Mouse (Mus musculus): ENCODE results near the gene Ccdc51. TPM values are rescaled to one million over a fixed set of nuclear protein-coding genes. Genes with fewer than 3 reads are reported as not detected.

Ccdc51 gene
- polyA plus RNA-seq, 1 experiment: 4.9 TPM

GRCm38 (mm10) chr9:109114276-109114675 is 32.0 kb downstream of the Ccdc51 start:
- Histone ChIP-seq H3K9ac (ENCODE audit: low read depth, poor library complexity, severe bottlenecking) (no peak overlapping the region), H3K36me3 (ENCODE audit: control insufficient read depth, insufficient read depth, low read length, poor library complexity, severe bottlenecking) (peaks cover 17% of the 10 kb centered on the region; the same call in 1 of the 2 replicates), H3K4me3 (ENCODE audit: low read depth, low read length) (no peak overlapping the region), H3K9me3 (replicated peaks; ENCODE audit: control insufficient read depth, insufficient read depth, low read length, poor library complexity, severe bottlenecking) (peaks cover 6% of the 10 kb centered on the region; the same call in 1 of the 2 replicates), H3K4me1 (ENCODE audit: control insufficient read depth, insufficient read depth, low read length) (no peaks in the 10 kb centered on the region), H3K27ac (ENCODE audit: insufficient read depth, low read length) (no peak overlapping the region), H3K27me3 (ENCODE audit: control insufficient read depth, insufficient read depth, low read length, poor library complexity, severe bottlenecking) (no peaks in the 10 kb centered on the region)
- no peak for TF ChIP-seq CTCF (IDR thresholded peaks at IDR 0.05; ENCODE audit: low read depth, low read length)
- TF ChIP-seq EP300 (IDR thresholded peaks at IDR 0.05; ENCODE audit: insufficient read depth, low read depth, low read length): no peak
- TF ChIP-seq POLR2A (IDR thresholded peaks at IDR 0.05; ENCODE audit: insufficient read depth, low read length): no peak

- Histone ChIP-seq H3K27me3 (ENCODE audit: control insufficient read depth, insufficient read depth, low read length, poor library complexity, severe bottlenecking) (no peaks in the 10 kb centered on the region), H3K9me3 (replicated peaks; ENCODE audit: control insufficient read depth, insufficient read depth, low read length, poor library complexity, severe bottlenecking) (peaks cover 1% of the 10 kb centered on the region; the same call in 1 of the 2 replicates), H3K9ac (ENCODE audit: low read depth, poor library complexity, severe bottlenecking) (no peak overlapping the region), H3K36me3 (ENCODE audit: control insufficient read depth, insufficient read depth, low read length, poor library complexity, severe bottlenecking) (peaks cover 14% of the 10 kb centered on the region; the same call in 1 of the 2 replicates), H3K4me1 (ENCODE audit: control insufficient read depth, insufficient read depth, low read length) (no peaks in the 10 kb centered on the region), H3K4me3 (ENCODE audit: low read depth, low read length) (no peak overlapping the region), H3K27ac (ENCODE audit: insufficient read depth, low read length) (no peak overlapping the region)
- no peak for TF ChIP-seq POLR2A (IDR thresholded peaks at IDR 0.05; ENCODE audit: insufficient read depth, low read length)
- TF ChIP-seq CTCF (IDR thresholded peaks at IDR 0.05; ENCODE audit: low read depth, low read length): no peak
- TF ChIP-seq EP300 (IDR thresholded peaks at IDR 0.05; ENCODE audit: insufficient read depth, low read depth, low read length): no peak
Measured at GRCm38 (mm10) chr9:109114871-109115270, 32.6 kb downstream of the Ccdc51 start.

GRCm38 (mm10) chr9:109116205-109116604 is 33.9 kb downstream of the Ccdc51 start:
- Histone ChIP-seq H3K36me3 (ENCODE audit: control insufficient read depth, insufficient read depth, low read length, poor library complexity, severe bottlenecking) (peaks cover 14% of the 10 kb centered on the region; the same call in 1 of the 2 replicates), H3K9ac (ENCODE audit: low read depth, poor library complexity, severe bottlenecking) (no peak overlapping the region), H3K27me3 (ENCODE audit: control insufficient read depth, insufficient read depth, low read length, poor library complexity, severe bottlenecking) (no peaks in the 10 kb centered on the region), H3K27ac (ENCODE audit: insufficient read depth, low read length) (no peak overlapping the region), H3K9me3 (replicated peaks; ENCODE audit: control insufficient read depth, insufficient read depth, low read length, poor library complexity, severe bottlenecking) (no peaks in the 10 kb centered on the region), H3K4me3 (ENCODE audit: low read depth, low read length) (no peak overlapping the region), H3K4me1 (ENCODE audit: control insufficient read depth, insufficient read depth, low read length) (no peaks in the 10 kb centered on the region)
- no peak for TF ChIP-seq POLR2A (IDR thresholded peaks at IDR 0.05; ENCODE audit: insufficient read depth, low read length)
- TF ChIP-seq EP300 (IDR thresholded peaks at IDR 0.05; ENCODE audit: insufficient read depth, low read depth, low read length): no peak
- no peak for TF ChIP-seq CTCF (IDR thresholded peaks at IDR 0.05; ENCODE audit: low read depth, low read length)

- no peak overlapping the region for H3K4me3 ChIP-seq (ENCODE audit: low read depth, low read length)
- H3K9ac ChIP-seq (ENCODE audit: low read depth, poor library complexity, severe bottlenecking): no peak overlapping the region
- H3K9me3 ChIP-seq (replicated peaks; ENCODE audit: control insufficient read depth, insufficient read depth, low read length, poor library complexity, severe bottlenecking): no peaks in the 10 kb centered on the region
- no peaks in the 10 kb centered on the region for H3K4me1 ChIP-seq (ENCODE audit: control insufficient read depth, insufficient read depth, low read length)
- H3K27me3 ChIP-seq (ENCODE audit: control insufficient read depth, insufficient read depth, low read length, poor library complexity, severe bottlenecking): no peaks in the 10 kb centered on the region
- peaks cover 14% of the 10 kb centered on the region; the same call in 1 of the 2 replicates for H3K36me3 ChIP-seq (ENCODE audit: control insufficient read depth, insufficient read depth, low read length, poor library complexity, severe bottlenecking)
- TF ChIP-seq POLR2A (IDR thresholded peaks at IDR 0.05; ENCODE audit: insufficient read depth, low read length) (no peak), CTCF (IDR thresholded peaks at IDR 0.05; ENCODE audit: low read depth, low read length) (no peak), EP300 (IDR thresholded peaks at IDR 0.05; ENCODE audit: insufficient read depth, low read depth, low read length) (no peak)
- no peak overlapping the region for H3K27ac ChIP-seq (ENCODE audit: insufficient read depth, low read length)
Measured at GRCm38 (mm10) chr9:109118106-109118505, 35.8 kb downstream of the Ccdc51 start.

GRCm38 (mm10) chr9:109119571-109119970 is 37.3 kb downstream of the Ccdc51 start:
- no peak overlapping the region for H3K27ac ChIP-seq (ENCODE audit: insufficient read depth, low read length)
- H3K36me3 ChIP-seq (ENCODE audit: control insufficient read depth, insufficient read depth, low read length, poor library complexity, severe bottlenecking): peaks cover 10% of the 10 kb centered on the region; the same call in 1 of the 2 replicates
- no peaks in the 10 kb centered on the region for H3K27me3 ChIP-seq (ENCODE audit: control insufficient read depth, insufficient read depth, low read length, poor library complexity, severe bottlenecking)
- H3K9me3 ChIP-seq (replicated peaks; ENCODE audit: control insufficient read depth, insufficient read depth, low read length, poor library complexity, severe bottlenecking): no peaks in the 10 kb centered on the region
- no peaks in the 10 kb centered on the region for H3K4me1 ChIP-seq (ENCODE audit: control insufficient read depth, insufficient read depth, low read length)
- H3K9ac ChIP-seq (ENCODE audit: low read depth, poor library complexity, severe bottlenecking): no peak overlapping the region
- no peak for TF ChIP-seq CTCF (IDR thresholded peaks at IDR 0.05; ENCODE audit: low read depth, low read length)
- no peak for TF ChIP-seq POLR2A (IDR thresholded peaks at IDR 0.05; ENCODE audit: insufficient read depth, low read length)
- no peak overlapping the region for H3K4me3 ChIP-seq (ENCODE audit: low read depth, low read length)

GRCm38 (mm10) chr9:109120956-109121355 is 38.7 kb downstream of the Ccdc51 start:
- Histone ChIP-seq H3K4me3 (ENCODE audit: low read depth, low read length) (no peak overlapping the region), H3K9me3 (replicated peaks; ENCODE audit: control insufficient read depth, insufficient read depth, low read length, poor library complexity, severe bottlenecking) (no peaks in the 10 kb centered on the region), H3K27me3 (ENCODE audit: control insufficient read depth, insufficient read depth, low read length, poor library complexity, severe bottlenecking) (no peaks in the 10 kb centered on the region), H3K4me1 (ENCODE audit: control insufficient read depth, insufficient read depth, low read length) (no peaks in the 10 kb centered on the region), H3K27ac (ENCODE audit: insufficient read depth, low read length) (no peak overlapping the region), H3K36me3 (ENCODE audit: control insufficient read depth, insufficient read depth, low read length, poor library complexity, severe bottlenecking) (0 out of 2 replicates have a peak, but pooled peaks cover 4% of the 10 kb centered on the region), H3K9ac (ENCODE audit: low read depth, poor library complexity, severe bottlenecking) (no peak overlapping the region)
- no peak for TF ChIP-seq POLR2A (IDR thresholded peaks at IDR 0.05; ENCODE audit: insufficient read depth, low read length)
- TF ChIP-seq EP300 (IDR thresholded peaks at IDR 0.05; ENCODE audit: insufficient read depth, low read depth, low read length): no peak

Measured in ES-Bruce4 (cell line).